Mouse (Mus musculus) erythroid progenitor cell, adult 5-6 weeks (primary cell): ENCODE data around the gene 0610012G03Rik. TPM values are rescaled to one million over a fixed set of nuclear protein-coding genes. Genes with fewer than 3 reads are reported as not detected.

Experiments
- total RNA-seq, 2 experiments: library from RNA; stranded (forward) in 1 of 2; stranded (reverse) in 1 of 2; fragments of 150-400 nt in 1 of 2; fragments of 186-747, 209-891 nt in 1 of 2; gene quantifications; 2 replicates each; pipeline versions ENCODE4 v1.2.3 to v1.2.4; 2015 to 2017; ENCODE audit warnings: low replicate concordance in 2 of 2

Gene 0610012G03Rik
- total RNA-seq, 2 experiments from 2014 or later: 10.5 TPM; not detected in 1

Other genes starting within 250 kb of the 0610012G03Rik start
- gene Meltf, start 69.7 kb downstream of the 0610012G03Rik start, total RNA-seq (2015; ENCODE audit: low replicate concordance): not detected in 2 replicates
- gene Meltf, start 69.7 kb downstream of the 0610012G03Rik start, total RNA-seq (2017; ENCODE audit: low replicate concordance): not detected in 2 replicates
- 3.2 TPM in 1 of 2 replicates, not detected in the other for gene Pigz, start 14.6 kb downstream of the 0610012G03Rik start, total RNA-seq (2015; ENCODE audit: low replicate concordance)
- gene Pigz, start 14.6 kb downstream of the 0610012G03Rik start, total RNA-seq (2017; ENCODE audit: low replicate concordance): 0.15 and 0.39 TPM in 2 replicates
- gene Ncbp2, start within 50 bp of the 0610012G03Rik start, total RNA-seq (2015; ENCODE audit: low replicate concordance): 7.9 and 9.2 TPM in 2 replicates
- 4.4 and 5.9 TPM in 2 replicates for gene Ncbp2, start within 50 bp of the 0610012G03Rik start, total RNA-seq (2017; ENCODE audit: low replicate concordance)
- 6.1 and 6.3 TPM in 2 replicates for gene Senp5, start 54.8 kb upstream of the 0610012G03Rik start, total RNA-seq (2015; ENCODE audit: low replicate concordance)
- 4.1 and 8.7 TPM in 2 replicates for gene Senp5, start 54.8 kb upstream of the 0610012G03Rik start, total RNA-seq (2017; ENCODE audit: low replicate concordance)
- 21.3 and 23.5 TPM in 2 replicates for gene Pak2, start 130.8 kb upstream of the 0610012G03Rik start, total RNA-seq (2015; ENCODE audit: low replicate concordance)
- gene Pak2, start 130.8 kb upstream of the 0610012G03Rik start, total RNA-seq (2017; ENCODE audit: low replicate concordance): 11.6 and 17.9 TPM in 2 replicates
- 24.7 and 29.2 TPM in 2 replicates for gene Pigx, start 151.2 kb upstream of the 0610012G03Rik start, total RNA-seq (2015; ENCODE audit: low replicate concordance)
- 4.7 and 6.2 TPM in 2 replicates for gene Pigx, start 151.2 kb upstream of the 0610012G03Rik start, total RNA-seq (2017; ENCODE audit: low replicate concordance)
- gene Cep19, start 151.3 kb upstream of the 0610012G03Rik start, total RNA-seq (2015; ENCODE audit: low replicate concordance): 8.8 and 10.5 TPM in 2 replicates
- 2.8 and 7.4 TPM in 2 replicates for gene Cep19, start 151.3 kb upstream of the 0610012G03Rik start, total RNA-seq (2017; ENCODE audit: low replicate concordance)
- 26.3 and 40.7 TPM in 2 replicates for gene Nrros, start 217.1 kb upstream of the 0610012G03Rik start, total RNA-seq (2015; ENCODE audit: low replicate concordance)
- gene Nrros, start 217.1 kb upstream of the 0610012G03Rik start, total RNA-seq (2017; ENCODE audit: low replicate concordance): 8.7 and 11.8 TPM in 2 replicates
- gene Bex6, start 231.3 kb upstream of the 0610012G03Rik start, total RNA-seq (2015; ENCODE audit: low replicate concordance): 6.1 and 7.1 TPM in 2 replicates
- gene Bex6, start 231.3 kb upstream of the 0610012G03Rik start, total RNA-seq (2017; ENCODE audit: low replicate concordance): 3.2 TPM in 1 of 2 replicates, not detected in the other